Mouse (Mus musculus): ENCODE measurements around the gene Zfp78.

Zfp78 gene

GRCm38 (mm10) chr7:6363047-6363488, at the start of gene Zfp78:
Gene Zfp78, plus strand, starts transcription at chr7:6363280.
- in situ Hi-C loops (cut with MboI; ENCODE audit: low sequenced_read_pairs), result loop anchor here (25.0 kb wide), 1 partner anchor 924 kb away; the partner anchor contains the start of gene Gm45844

DNA sequence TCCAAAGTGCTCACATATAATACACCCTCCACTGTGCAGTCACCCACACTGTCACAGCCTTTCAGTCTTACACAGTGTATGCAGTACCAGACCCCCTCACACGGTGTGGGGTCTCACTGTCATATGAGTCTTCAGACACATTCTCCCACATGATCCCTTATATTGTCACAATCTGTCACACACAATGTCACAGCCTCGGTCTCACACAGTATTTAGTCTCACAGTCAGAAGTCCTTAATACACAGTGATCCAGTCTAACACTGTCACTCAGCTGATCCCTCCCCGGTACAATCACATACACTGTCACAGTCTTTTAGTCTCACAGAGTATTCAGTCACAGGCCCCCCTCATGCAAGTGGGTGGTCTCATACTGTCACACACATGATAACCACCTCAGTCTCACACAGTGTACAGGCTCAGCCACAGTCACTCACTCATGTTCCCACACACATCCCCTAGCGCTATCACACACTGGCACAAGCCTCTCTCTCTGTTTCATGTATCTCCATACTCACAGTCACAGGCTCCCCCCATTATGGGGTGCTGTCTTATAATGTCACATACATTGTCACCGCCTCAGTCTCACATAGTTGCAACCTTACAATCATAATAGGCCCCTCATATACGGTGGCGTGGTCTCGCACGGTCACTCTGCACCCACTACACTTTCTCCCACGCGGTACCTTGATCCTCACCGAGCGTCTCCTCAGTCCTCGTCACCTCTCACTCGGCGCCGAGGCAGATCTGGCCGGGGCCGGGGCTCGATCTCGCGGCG, 32.4 kb upstream of the Zfp78 start:
- in situ Hi-C loops (cut with MboI; ENCODE audit: low sequenced_read_pairs), result no loop called here

GRCm38 (mm10) chr7:6331233-6331956, 31.7 kb upstream of the Zfp78 start, which contains the start of gene Zfp583:
Gene Zfp583, minus strand, starts transcription at chr7:6331285.
- in situ Hi-C loops (cut with MboI; ENCODE audit: low sequenced_read_pairs), result no loop called here

- in situ Hi-C loops (cut with MboI; ENCODE audit: low sequenced_read_pairs), result no loop called here
These were observed 23.2 kb upstream of the Zfp78 start for GRCm38 (mm10) chr7:6339865-6340264.

GRCm38 (mm10) chr7:6343501-6344071, 19.5 kb upstream of the Zfp78 start, which contains the start of gene Gm3854:
Gene Gm3854, plus strand, starts transcription at chr7:6343759.
- in situ Hi-C loops (cut with MboI; ENCODE audit: low sequenced_read_pairs), result no loop called here

GRCm38 (mm10) chr7:6344124-6344523, 19.0 kb upstream of the Zfp78 start:
- in situ Hi-C loops (cut with MboI; ENCODE audit: low sequenced_read_pairs), result no loop called here

DNA sequence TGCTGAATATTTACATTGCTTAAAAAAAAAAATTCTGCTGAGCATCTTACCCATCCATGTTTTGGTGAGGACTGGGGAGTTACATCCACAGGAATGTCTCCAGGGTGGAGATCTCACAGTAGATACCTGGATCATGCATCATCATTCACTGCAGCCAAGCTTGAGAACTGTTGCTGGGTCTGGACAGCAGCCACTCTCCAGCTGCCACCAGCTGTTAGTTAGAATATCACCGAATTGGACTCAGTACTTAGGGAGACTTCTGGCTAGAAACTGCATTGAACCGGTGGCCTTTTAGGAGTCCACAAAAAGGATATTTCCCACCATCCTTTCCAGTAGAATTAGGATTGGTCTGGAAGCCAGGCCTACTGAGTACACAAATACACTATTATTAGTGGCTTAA, 5.0 kb upstream of the Zfp78 start:
- in situ Hi-C loops (cut with MboI; ENCODE audit: low sequenced_read_pairs), result loop anchor here (25.0 kb wide), 1 partner anchor 929 kb away; the partner anchor contains the start of gene Gm45844

DNA sequence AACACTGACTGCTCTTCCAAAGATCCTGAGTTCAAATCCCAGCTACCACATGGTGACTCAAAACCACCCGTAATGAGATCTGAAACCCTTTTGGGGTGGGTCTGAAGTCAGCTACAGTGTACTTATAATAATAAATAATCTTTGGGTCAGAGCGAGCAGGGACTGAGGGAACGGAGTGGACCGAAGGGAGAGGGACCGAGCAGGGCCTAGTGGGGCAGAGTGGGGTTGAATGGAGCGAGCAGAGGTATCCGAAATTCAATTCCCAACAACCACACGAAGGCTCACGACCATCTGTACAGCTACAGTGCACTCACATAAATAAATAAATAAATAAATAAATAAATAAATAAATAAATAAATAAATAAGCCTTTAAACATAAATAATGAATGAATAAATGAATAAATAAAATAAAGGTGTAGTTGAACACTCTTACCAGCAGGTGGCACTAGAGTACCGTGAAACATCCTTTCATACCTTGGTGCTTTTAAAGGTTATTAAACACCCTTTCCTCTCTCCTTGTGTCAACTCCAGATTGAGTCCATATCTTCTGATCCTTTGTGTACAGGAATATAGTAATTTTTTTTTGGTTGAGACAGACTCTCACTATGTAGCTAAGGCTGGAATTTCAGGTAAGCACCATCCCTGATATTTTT, 4.0 kb upstream of the Zfp78 start:
- in situ Hi-C loops (cut with MboI; ENCODE audit: low sequenced_read_pairs), result loop anchor here (25.0 kb wide), 1 partner anchor 928 kb away; the partner anchor contains the start of gene Gm45844

GRCm38 (mm10) chr7:6360477-6361060, 2.5 kb upstream of the Zfp78 start:
- in situ Hi-C loops (cut with MboI; ENCODE audit: low sequenced_read_pairs), result loop anchor here (25.0 kb wide), 1 partner anchor 927 kb away; the partner anchor contains the start of gene Gm45844

DNA sequence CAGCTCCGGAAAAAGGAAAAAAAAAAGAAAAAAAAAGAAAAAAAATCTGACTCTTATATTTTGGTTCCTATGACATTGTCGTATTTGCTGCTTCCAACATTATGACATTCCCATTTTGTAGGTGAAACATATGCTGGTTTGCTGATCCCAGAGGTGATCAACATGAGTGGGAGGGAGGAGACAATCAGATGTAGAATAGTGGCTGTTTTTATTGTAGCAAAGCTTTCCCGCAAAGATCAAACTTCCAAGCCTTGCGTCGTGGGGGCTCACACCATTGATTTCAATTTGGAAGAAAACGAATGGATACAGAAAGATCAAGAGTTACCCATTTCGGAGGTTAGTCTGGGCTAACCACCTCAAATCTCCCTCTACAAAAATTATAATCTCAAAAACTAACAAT, 1.3 kb upstream of the Zfp78 start:
- in situ Hi-C loops (cut with MboI; ENCODE audit: low sequenced_read_pairs), result loop anchor here (25.0 kb wide), 1 partner anchor 926 kb away; the partner anchor contains the start of gene Gm45844

- in situ Hi-C loops (cut with MboI; ENCODE audit: low sequenced_read_pairs), result loop anchor here (25.0 kb wide), 1 partner anchor 925 kb away; the partner anchor contains the start of gene Gm45844
These were observed 623 bp upstream of the Zfp78 start for GRCm38 (mm10) chr7:6362268-6363046.

DNA sequence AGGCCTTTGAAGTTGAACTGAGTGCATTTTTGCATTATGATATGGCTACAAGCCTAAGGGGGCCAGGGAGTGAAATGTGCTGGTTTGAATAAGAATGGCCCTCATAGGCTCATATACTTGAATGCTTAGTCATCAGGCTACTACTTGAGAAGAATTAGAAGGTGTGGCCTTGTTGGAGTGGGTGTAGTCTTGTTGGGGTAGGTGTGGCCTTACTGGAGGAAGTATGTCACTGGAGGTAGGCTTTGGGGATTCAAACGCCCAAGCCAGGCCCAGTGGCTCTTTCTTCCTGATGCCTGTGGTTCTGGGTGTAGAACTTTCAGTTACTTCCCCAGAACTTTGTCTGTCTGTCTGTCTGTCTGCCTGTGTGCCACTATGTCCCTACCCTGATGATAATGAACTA, 1.7 kb downstream of the Zfp78 start:
- in situ Hi-C loops (cut with MboI; ENCODE audit: low sequenced_read_pairs), result loop anchor here (25.0 kb wide), 1 partner anchor 923 kb away; the partner anchor contains the start of gene Gm45844

DNA sequence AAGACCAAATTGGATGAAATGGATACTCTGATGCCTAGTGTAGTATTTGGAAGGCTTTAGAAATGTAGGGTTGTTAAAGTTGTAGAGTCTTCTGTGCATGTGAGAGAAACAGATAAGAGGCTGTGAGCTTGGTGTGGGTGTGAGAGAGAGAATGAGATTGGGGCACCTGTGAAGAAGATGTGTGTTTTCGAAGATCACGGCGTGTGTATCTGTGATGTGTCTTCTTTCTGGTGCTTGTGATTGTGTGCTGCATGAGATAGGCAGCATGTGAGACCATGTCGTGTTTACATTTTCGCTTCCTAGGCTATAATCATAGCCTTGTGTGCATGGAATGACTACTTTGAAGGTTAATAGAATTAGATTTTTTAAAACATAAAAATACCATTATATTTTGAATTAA, 4.1 kb downstream of the Zfp78 start:
- in situ Hi-C loops (cut with MboI; ENCODE audit: low sequenced_read_pairs), result loop anchor here (25.0 kb wide), 1 partner anchor 920 kb away; the partner anchor contains the start of gene Gm45844

DNA sequence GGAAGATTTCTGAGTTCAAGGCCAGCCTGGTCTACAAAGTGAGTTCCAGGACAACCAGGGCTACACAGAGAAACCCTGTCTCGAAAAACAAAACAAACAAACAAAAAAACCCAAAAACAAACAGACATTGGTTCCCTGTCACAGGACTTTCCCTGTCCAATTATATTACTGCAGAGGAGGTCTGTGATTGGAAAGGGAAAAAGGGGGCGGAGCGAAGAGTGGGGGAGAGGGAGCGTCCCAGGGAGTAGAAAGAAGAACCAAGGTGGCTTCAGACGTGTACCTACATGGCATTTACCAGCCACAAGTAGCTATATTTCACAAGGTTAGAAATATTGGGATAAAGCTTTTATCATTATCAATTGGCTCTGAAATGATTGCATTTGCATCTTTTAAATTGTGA, 5.1 kb downstream of the Zfp78 start:
- in situ Hi-C loops (cut with MboI; ENCODE audit: low sequenced_read_pairs), result loop anchor here (25.0 kb wide), 1 partner anchor 919 kb away; the partner anchor contains the start of gene Gm45844

- in situ Hi-C loops (cut with MboI; ENCODE audit: low sequenced_read_pairs), result loop anchor here (25.0 kb wide), 1 partner anchor 918 kb away; the partner anchor contains the start of gene Gm45844
These were observed 6.4 kb downstream of the Zfp78 start for GRCm38 (mm10) chr7:6369460-6369859.

GRCm38 (mm10) chr7:6372993-6373392, 9.9 kb downstream of the Zfp78 start:
- in situ Hi-C loops (cut with MboI; ENCODE audit: low sequenced_read_pairs), result loop anchor here (25.0 kb wide), 1 partner anchor 914 kb away; the partner anchor contains the start of gene Gm45844

DNA sequence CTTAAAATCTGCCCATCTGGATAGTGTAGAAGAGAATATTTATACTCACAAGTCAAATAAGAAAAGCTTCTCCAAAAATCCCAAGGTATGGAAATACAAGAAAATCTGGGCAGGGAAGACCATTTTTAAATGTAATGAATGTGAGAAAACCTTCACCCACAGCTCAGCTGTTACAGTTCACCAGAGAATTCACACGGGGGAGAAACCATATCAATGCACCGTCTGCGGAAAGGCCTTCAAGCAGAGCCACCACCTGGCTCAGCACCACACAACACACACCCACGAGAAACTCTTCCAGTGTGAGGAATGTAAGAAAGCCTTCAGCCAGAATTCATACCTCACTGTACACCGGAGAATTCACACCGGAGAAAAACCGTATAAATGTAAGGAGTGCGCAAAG, 15.4 kb downstream of the Zfp78 start:
- in situ Hi-C loops (cut with MboI; ENCODE audit: low sequenced_read_pairs), result loop anchor here (25.0 kb wide), 1 partner anchor 734 kb away; the partner anchor contains the start of gene Zfp954

DNA sequence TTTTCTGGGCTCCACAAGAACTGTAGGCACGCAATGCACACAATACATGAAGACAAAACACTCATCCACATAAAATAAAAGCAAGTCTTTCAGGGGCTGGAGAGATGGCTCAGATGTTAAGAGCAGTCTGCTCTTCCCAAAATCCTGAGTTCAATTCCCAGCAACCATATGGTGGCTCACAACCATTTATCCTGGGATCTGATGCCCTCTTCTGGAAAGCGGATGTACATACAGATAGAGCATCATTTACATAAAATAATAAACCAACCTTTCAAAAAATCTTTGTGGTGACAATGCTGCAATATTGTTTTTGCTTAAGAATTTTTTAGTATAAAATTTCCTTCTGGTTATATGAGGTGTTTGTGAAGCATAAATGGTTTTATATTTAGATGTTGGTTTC, 18.4 kb downstream of the Zfp78 start:
- in situ Hi-C loops (cut with MboI; ENCODE audit: low sequenced_read_pairs), result loop anchor here (25.0 kb wide), 1 partner anchor 731 kb away; the partner anchor contains the start of gene Zfp954

DNA sequence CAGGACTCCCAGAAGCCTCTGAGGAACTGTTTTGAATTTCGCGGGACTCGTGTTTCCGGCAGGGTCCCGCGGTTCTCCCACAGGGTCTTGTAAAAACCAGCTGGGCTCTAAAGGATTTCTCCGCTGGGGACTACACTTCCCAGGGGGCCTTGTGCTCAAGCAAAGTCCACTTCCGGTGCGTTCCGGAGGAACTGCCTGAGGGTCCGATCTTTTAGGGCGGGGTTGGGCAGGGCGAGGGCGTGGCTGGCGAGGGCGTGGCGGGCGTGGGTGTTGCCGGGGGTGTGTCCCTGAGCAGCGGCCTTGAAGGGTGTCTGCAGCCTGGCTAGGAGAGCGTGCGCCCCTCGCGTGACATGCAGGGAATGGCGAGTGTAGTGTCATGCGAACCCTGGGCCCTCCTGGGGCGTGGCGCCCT, 20.0 kb downstream of the Zfp78 start, which contains the start of gene Zfp28:
Gene Zfp28, plus strand, starts transcription at position 252 of the 412 bp plus-strand sequence.
- in situ Hi-C loops (cut with MboI; ENCODE audit: low sequenced_read_pairs), result loop anchor here (25.0 kb wide), 1 partner anchor 729 kb away; the partner anchor contains the start of gene Zfp954
